Mouse (Mus musculus): Measurements from ENCODE around the gene Wfdc21.

The Wfdc21 gene

GRCm38 (mm10) chr11:83802166-83802565, 55.4 kb downstream of the Wfdc21 start:
- peak; percentile 71 for DNase-seq (ENCODE audit: low spot score)

Data from embryo, embryonic 10.5 days (tissue).